In the genomic region with DNA sequence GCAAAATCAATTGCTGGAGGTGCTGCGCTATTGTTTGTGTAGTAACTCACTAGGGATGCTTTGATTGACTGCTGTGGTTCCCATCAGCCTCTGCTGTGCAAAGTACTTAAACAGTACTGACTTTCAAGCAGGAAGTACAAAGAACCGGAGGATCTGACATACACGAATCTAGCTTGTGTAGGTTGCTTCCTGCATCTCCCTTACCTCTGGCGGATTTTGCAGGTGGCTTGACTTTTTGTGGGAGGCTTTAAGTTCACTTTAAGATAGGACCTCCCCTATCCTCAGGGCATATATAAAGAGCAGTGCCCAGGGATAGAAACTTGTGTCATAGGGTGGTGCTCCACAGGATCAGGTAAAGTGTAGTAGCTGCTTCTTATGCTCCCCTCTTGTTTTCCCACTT, we compare ENCODE assay signal across 10 mouse cellular contexts. TPM values are rescaled to one million over a fixed set of nuclear protein-coding genes. Genes with fewer than 3 reads are reported as not detected.
DNase-seq lines count a peak whose midpoint lies in the region; ATAC-seq and TF ChIP-seq lines count a peak whose summit lies in the region.
"Had no signal": no experiment of that assay in that cellular context is flagged by ENCODE, and none has a peak within 500 bp of the region (broad histone marks: within the 10 kb centered on the region; RNA-seq: fewer than 3 reads in every experiment).

No protein-coding gene starts in this region.

- WGBS in hindbrain, embryonic 11.5 days, result 14% methylated on average over 4 of the region's 4 CpGs
- WGBS in midbrain, postnatal 0 days, result 16% methylated on average over 4 of the region's 4 CpGs

- peak; percentile 63 for ATAC-seq in CD4-positive, CD25-positive, alpha-beta regulatory T cell, adult 4 months
- ATAC-seq in hindbrain, embryonic 11.5 days (ENCODE audit: low FRiP score), result no peak
- no peak for ATAC-seq in midbrain, postnatal 0 days (ENCODE audit: low FRiP score)
- no peak for ATAC-seq in erythroid progenitor cell, adult 5-6 weeks (replicated peaks; ENCODE audit: low FRiP score, poor library complexity, severe bottlenecking)

- 0 out of 2 replicates have a peak overlapping the region, but pooled peaks have one; percentile 51 for H3K27ac ChIP-seq in hindbrain, embryonic 11.5 days (ENCODE audit: low read depth, low read length)
- H3K27ac ChIP-seq in midbrain, postnatal 0 days (ENCODE audit: low read depth, low read length), result no peak overlapping the region
- H3K27ac ChIP-seq: macrophage had no signal

- TF ChIP-seq CTCF in midbrain, postnatal 0 days (IDR thresholded peaks at IDR 0.05), result no peak

- H3K9ac ChIP-seq in hindbrain, embryonic 11.5 days (ENCODE audit: low read depth, low read length), result no peak overlapping the region
- no peak overlapping the region for H3K9ac ChIP-seq in midbrain, postnatal 0 days (replicated peaks; ENCODE audit: low read length, poor library complexity, severe bottlenecking)

- H3K9me3 ChIP-seq in hindbrain, embryonic 11.5 days (ENCODE audit: control insufficient read depth, low read length), result no peaks in the 10 kb centered on the region
- no peaks in the 10 kb centered on the region for H3K9me3 ChIP-seq in midbrain, postnatal 0 days (ENCODE audit: low read length)

- peak overlapping the region; percentile 73 for H3K4me2 ChIP-seq in hindbrain, embryonic 11.5 days (replicated peaks; ENCODE audit: low read depth, low read length)
- H3K4me2 ChIP-seq in midbrain, postnatal 0 days (ENCODE audit: low read depth, low read length, poor library complexity, severe bottlenecking), result peak overlapping the region; percentile 67

- DNase-seq in heart, adult 11 months, result peak; percentile 79
- no peak for DNase-seq in heart, adult 9 months (ENCODE audit: low spot score in 2 of 2)
- DNase-seq in hindbrain, embryonic 11.5 days (ENCODE audit: low spot score), result peak; percentile 39
- DNase-seq in midbrain, postnatal 0 days (ENCODE audit: low spot score), result no peak
- no peak for DNase-seq in layer of hippocampus, adult 9-11 months
- no peak for DNase-seq in urinary bladder, postnatal 36 days (ENCODE audit: low spot score in 2 of 2)
- DNase-seq: cerebellum, postnatal 14 days had no signal

- peak overlapping the region; percentile 95 for H3K4me3 ChIP-seq in hindbrain, embryonic 11.5 days (ENCODE audit: low read depth, low read length)
- H3K4me3 ChIP-seq in midbrain, postnatal 0 days (ENCODE audit: low read depth, low read length), result peak overlapping the region; percentile 97

- no peaks in the 10 kb centered on the region for H3K36me3 ChIP-seq in hindbrain, embryonic 11.5 days (ENCODE audit: control insufficient read depth, insufficient read depth, low read length)
- no peaks in the 10 kb centered on the region for H3K36me3 ChIP-seq in midbrain, postnatal 0 days (ENCODE audit: insufficient read depth, low read length)

- no peaks in the 10 kb centered on the region for H3K4me1 ChIP-seq in hindbrain, embryonic 11.5 days (replicated peaks; ENCODE audit: control insufficient read depth, insufficient read depth, low read length)
- no peaks in the 10 kb centered on the region for H3K4me1 ChIP-seq in midbrain, postnatal 0 days (ENCODE audit: insufficient read depth, low read length)

- no peaks in the 10 kb centered on the region; the same call in 1 of the 2 replicates for H3K27me3 ChIP-seq in hindbrain, embryonic 11.5 days (ENCODE audit: control insufficient read depth, insufficient read depth, low read length)
- no peaks in the 10 kb centered on the region; the same call in 1 of the 2 replicates for H3K27me3 ChIP-seq in midbrain, postnatal 0 days (ENCODE audit: insufficient read depth, low read length)

RNA-seq across cellular contexts. Expression of gene Cdon, which starts 2.3 kb away (rescaled TPM):
- 1 to 10 TPM; 2.7 to 4.1 TPM for polyA plus RNA-seq in CD4-positive, CD25-positive, alpha-beta regulatory T cell, adult 4 months (2017; shearing (Covaris generic))
- 13.4 and 21.9 TPM in 2 replicates for polyA plus RNA-seq in hindbrain, embryonic 11.5 days (2014; fragmentation: Nextera tagmentation; extraction: Ambion mirVana)
- 11.4 and 12.3 TPM in 2 replicates for total RNA-seq in midbrain, postnatal 0 days (2014; rRNA removed)
- polyA plus RNA-seq in midbrain, postnatal 0 days (2015; fragmentation: Nextera tagmentation; extraction: Ambion mirVana), result 0.65 and 0.81 TPM in 2 replicates
- total RNA-seq in erythroid progenitor cell, adult 5-6 weeks (2015; ENCODE audit: low replicate concordance), result not detected in 2 replicates
- 1.1 TPM in 1 of 2 replicates, not detected in the other for total RNA-seq in erythroid progenitor cell, adult 5-6 weeks (2017; ENCODE audit: low replicate concordance)

Comparison
In these comparisons a context has a peak if more than half of its experiments do, and no peak if none do; other contexts are left out.
1. DNase-seq: peak in heart, adult 11 months (single experiment) and hindbrain, embryonic 11.5 days (single experiment); none in heart, adult 9 months (0 of 2), midbrain, postnatal 0 days (single experiment), layer of hippocampus, adult 9-11 months (single experiment) and urinary bladder, postnatal 36 days (0 of 2).